Mouse (Mus musculus) kidney, embryonic 16.5 days (tissue): ENCODE results near the gene Ccdc81. TPM values are rescaled to one million over a fixed set of nuclear protein-coding genes. Genes with fewer than 3 reads are reported as not detected.

Experiments
- ATAC-seq: fragments of 200-750 bp; cut with Nextera tagmentation; 2 replicates; pipeline ENCODE4 v1.8.0; 2017; ENCODE audit warnings: moderate TSS enrichment; ENCODE audit not compliant: low FRiP score, low TSS enrichment
- H3K27ac ChIP-seq: fragments of 300-500 bp; sonication (generic); 2 replicates; pipeline ENCODE4 v1.5.1; 2014; ENCODE audit warnings: low read length
- H3K27me3 ChIP-seq: fragments of 300-500 bp; sonication (generic); 2 replicates; pipeline ENCODE4 v1.6.1; 2014; ENCODE audit warnings: low read length, control low read depth, mixed read lengths; ENCODE audit not compliant: insufficient read depth
- H3K36me3 ChIP-seq: fragments of 300-500 bp; sonication (generic); 2 replicates; pipeline ENCODE4 v1.6.1; 2014; ENCODE audit warnings: low read length, control low read depth, mixed read lengths; ENCODE audit not compliant: insufficient read depth
- H3K4me1 ChIP-seq: fragments of 300-500 bp; sonication (generic); 2 replicates; pipeline ENCODE4 v1.6.1; 2014; ENCODE audit warnings: low read length, control low read depth, mixed read lengths; ENCODE audit not compliant: insufficient read depth
- H3K4me2 ChIP-seq: fragments of 300-500 bp; sonication (generic); replicated peaks from 2 replicates; pipeline ENCODE4 v1.6.1; 2014; ENCODE audit warnings: low read depth, low read length
- H3K4me3 ChIP-seq: fragments of 300-500 bp; sonication (generic); 2 replicates; pipeline ENCODE4 v1.5.1; 2014; ENCODE audit warnings: mild to moderate bottlenecking, low read length
- H3K9ac ChIP-seq: fragments of 300-500 bp; sonication (generic); replicated peaks from 2 replicates; pipeline ENCODE4 v1.6.1; 2014; ENCODE audit warnings: low read length
- H3K9me3 ChIP-seq: fragments of 300-500 bp; sonication (generic); 2 replicates; pipeline ENCODE4 v1.6.1; 2016; ENCODE audit warnings: low read length, control low read depth
- WGBS: fragments of 180-500 bp; shearing (Covaris S2); extraction: QIAGEN DNeasy Blood & Tissue Kit; methylation state at CpG from one replicate; pipeline ENCODE4 v1.1.7; 2014; 5-methylcytosine and 5-hydroxymethylcytosine counted together
- polyA plus RNA-seq: library from polyadenylated mRNA; unstranded; fragments of >200 nt; fragmentation: Nextera tagmentation; extraction: Ambion mirVana; gene quantifications from 2 replicates; pipeline ENCODE4 v1.2.1, GENCODE M21; 2015

Gene Ccdc81
- polyA plus RNA-seq, 1 experiment from 2014 or later, result 0.25 TPM

- Histone ChIP-seq H3K9ac (no peak overlapping the region), H3K4me3 (no peak overlapping the region), H3K9me3 (no peaks in the 10 kb centered on the region), H3K4me2 (no peak overlapping the region), H3K27ac (no peak overlapping the region), H3K4me1 (no peaks in the 10 kb centered on the region), H3K36me3 (no peaks in the 10 kb centered on the region), H3K27me3 (no peaks in the 10 kb centered on the region)
- ATAC-seq, result no peak; the same call in 1 of the 2 replicates
- 70% methylated on average over 4 of the region's 4 CpGs for WGBS
These were observed 74.9 kb downstream of the Ccdc81 start for GRCm38 (mm10) chr7:89828436-89829065.

Other genes starting within 250 kb of the Ccdc81 start
- gene Hikeshi, start 37.6 kb upstream of the Ccdc81 start, polyA plus RNA-seq, result 131 and 138 TPM in 2 replicates
- gene Eed, start 77.4 kb upstream of the Ccdc81 start, polyA plus RNA-seq, result 68.3 and 76.6 TPM in 2 replicates
- gene Picalm, start 226.6 kb upstream of the Ccdc81 start, polyA plus RNA-seq, result 34.7 and 39.9 TPM in 2 replicates